Mouse (Mus musculus) small intestine, adult 2 months (tissue): ENCODE measurements at regions not wholly inside any gene's neighbourhood (a gene's known extent, or its start where the extent isn't known, plus 50 kb on each side); places are given as distances from the start of the nearest gene placed in this dataset.

Experiments used
- CTCF ChIP-seq: fragments of 200-500 bp; IDR thresholded peaks from 2 replicates; pipeline ENCODE4 v1.5.1; 2012; ENCODE audit warnings: low read depth, mild to moderate bottlenecking, control low read depth, inconsistent platforms, low read length, moderate library complexity, mixed read lengths; ENCODE audit not compliant: insufficient replicate concordance, insufficient read length; ENCODE audit errors: extremely low read depth
- POLR2A ChIP-seq: fragments of 200-500 bp; IDR thresholded peaks from 2 replicates; pipeline ENCODE4 v1.6.1; 2012; ENCODE audit warnings: low read depth, mild to moderate bottlenecking, control low read depth, inconsistent platforms, low read length, moderate library complexity

DNA sequence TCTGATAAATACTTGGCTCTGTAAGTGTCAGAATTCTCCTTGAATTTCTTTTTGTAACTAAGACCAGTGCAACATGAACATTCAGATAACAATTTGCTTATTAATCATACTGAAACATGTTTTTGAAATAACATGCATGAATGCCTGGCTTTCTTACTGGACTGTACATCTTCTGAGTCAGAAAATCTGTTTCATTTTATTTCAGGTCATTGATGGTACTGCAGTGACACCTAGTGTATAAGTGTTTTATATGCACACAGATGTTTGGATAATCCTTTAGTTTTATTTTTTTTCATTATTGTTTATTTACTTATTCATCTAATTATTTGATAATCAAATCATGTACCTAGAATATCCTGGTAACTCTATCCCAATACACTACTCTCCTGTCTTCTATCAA lies 983.6 kb upstream of the Cdh20 start:
- TF ChIP-seq POLR2A (no peak), CTCF (no peak)
